Mouse (Mus musculus) testis, postnatal 14 days (tissue): ENCODE results near the gene Cckbr.
"Not testable (repeated sequence)": the region's sequence is repeated elsewhere in the genome, so short reads cannot be mapped to it uniquely, and the experiment has no call there.

ENCODE experiments used
- DNase-seq: peaks from one replicate; pipeline ENCODE4 v3.0.0; 2021; ENCODE audit warnings: low spot score

The Cckbr gene

DNA sequence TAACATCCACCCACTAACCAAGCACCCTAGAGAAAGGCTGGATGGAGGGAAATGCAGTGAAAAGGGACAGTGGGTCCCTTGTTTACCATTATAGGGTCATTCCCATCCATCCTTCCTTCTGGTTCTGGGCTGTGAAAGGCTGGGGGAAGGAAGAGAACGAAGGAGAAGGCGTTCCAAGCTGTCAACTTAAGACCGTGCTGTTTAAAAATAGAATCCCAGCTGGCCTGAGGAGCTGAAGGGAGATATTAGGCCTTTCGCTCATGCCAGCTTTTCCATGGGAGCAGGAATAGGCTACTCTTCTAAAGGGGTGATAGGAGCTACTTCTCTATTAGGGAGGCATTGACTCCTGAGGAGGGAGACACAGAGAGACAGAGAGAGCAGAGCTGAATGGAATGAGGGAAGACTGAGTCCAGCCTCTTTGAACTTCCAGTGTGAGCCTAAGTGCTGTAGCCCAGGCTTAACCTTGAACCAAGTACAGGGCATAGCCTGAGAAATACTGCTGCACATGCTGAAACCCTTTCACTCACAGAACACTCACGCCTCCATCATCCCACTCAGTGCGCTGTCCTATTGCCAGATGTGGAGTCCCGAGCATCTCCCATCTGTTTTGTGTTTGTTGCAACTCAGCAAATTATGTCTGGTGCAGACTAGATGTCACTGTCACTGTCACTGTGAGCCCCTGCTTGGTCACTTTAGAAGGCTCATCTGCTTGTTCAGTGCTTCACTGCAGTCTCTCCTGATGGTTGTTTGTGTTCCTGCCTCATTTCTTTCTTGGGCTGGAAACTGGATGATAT is 12.6 kb downstream of the Cckbr start:
- DNase-seq = no peak

DNA sequence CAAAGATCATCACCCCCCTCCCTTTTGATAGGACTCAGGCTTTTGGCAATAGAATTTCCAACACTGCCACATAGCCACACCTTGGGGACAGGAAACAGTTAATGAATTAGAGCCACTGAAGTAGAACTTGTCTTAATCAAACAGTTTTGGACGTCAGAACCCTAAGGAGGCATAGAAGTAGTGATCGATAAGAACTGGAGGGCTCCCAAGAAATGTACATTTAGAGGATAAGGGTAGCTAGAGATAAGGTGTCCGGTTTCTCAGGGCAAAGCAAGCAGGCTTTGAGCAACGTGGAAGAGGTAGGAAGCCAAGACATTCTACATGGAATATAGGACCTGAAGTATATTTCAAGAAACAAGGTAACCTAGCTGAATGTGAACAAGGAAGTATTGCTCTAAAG is 15.9 kb downstream of the Cckbr start:
- no peak for DNase-seq

DNA sequence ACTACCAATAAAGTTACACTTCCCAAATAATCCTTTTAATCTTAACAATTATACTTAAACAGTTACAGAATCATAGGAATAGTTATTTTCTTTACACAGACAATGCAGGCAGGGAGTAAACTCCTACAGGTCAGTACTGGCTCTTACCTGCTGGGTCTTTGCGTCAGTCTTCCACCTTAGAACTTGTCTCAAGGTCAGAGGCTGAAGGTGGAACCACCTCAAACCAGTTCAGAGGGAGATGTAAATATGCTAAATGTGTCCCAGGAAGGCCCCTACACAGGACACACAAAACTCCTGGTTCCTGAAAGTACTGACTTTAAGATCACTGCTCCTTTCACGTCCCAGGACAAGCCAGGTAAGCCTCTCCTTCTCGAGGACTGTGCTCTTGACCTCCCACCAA is 19.5 kb downstream of the Cckbr start:
- no peak for DNase-seq

DNA sequence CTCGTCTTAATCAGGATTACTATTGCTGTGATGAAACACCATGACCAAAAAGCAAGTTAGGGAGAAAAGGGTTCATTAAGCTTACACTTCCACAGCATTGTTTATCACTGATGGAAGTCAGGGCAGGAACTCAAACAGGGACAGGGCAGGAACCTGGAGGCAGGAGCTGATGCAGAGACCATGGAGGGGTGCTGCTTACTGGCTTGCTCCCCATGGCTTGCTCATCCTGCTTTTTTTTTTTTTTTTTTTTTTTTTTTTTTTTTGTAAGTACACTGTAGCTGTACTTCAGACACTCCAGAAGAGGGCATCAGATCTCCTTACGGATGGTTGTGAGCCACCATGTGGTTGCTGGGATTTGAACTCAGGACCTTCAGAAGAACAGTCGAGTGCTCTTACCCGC is 27.8 kb downstream of the Cckbr start:
- not testable (repeated sequence) for DNase-seq

DNA sequence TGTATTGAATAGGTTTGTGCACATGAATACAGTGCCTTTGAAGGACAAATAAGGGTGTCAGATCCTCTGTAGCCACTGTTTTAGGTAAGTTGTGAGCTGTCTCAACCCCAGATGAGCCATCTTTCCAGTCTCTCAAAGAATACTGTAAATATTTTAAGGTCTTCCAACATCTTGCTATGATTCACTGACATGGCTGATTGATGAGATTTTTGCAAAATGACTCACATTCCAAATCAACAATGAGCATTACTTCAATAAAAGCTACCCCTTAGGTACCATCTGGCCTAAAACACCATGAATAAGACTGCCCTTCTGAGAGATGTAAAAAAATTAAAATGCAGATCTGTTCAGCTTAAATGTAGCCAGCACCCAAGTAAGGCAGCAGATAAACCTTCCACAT is 33.0 kb downstream of the Cckbr start:
- DNase-seq = no peak

DNA sequence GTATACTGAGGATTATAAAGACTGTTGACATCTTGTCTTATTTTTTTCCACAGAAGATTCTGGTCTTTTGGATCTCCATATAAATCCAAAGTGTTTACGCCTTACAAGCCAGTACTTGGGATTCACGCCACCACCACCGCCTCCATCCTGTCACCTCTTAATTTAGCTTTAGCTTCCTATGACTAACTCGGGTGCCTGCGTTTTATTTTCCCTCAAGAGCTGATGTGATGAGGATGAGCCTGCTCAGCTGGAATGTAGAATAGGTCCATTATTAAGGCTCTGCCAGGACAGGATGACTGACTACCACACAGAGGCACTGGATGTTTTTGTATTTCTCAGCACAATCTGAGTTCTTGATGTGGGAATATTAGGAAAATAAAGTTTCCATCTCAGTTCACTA is 40.0 kb downstream of the Cckbr start:
- not testable (repeated sequence) for DNase-seq

DNA sequence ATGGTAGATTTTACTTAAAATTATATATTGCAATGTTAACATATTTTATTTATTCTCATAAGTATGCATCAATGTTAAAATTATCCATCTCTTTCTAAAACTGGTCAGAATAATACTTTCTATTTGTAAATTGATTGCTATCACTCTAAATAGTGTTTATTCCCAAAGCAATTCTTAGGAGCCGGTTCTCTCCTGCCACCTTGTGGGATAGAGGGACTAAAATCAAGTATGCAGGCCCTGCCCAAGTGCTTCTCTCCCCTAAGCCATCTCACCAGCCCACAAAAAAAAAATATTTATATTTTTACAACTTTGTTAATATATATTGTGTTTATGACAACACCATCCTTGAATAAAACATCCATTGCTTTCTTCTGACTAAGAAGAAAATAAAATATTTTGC is 47.1 kb downstream of the Cckbr start:
- DNase-seq = no peak

DNA sequence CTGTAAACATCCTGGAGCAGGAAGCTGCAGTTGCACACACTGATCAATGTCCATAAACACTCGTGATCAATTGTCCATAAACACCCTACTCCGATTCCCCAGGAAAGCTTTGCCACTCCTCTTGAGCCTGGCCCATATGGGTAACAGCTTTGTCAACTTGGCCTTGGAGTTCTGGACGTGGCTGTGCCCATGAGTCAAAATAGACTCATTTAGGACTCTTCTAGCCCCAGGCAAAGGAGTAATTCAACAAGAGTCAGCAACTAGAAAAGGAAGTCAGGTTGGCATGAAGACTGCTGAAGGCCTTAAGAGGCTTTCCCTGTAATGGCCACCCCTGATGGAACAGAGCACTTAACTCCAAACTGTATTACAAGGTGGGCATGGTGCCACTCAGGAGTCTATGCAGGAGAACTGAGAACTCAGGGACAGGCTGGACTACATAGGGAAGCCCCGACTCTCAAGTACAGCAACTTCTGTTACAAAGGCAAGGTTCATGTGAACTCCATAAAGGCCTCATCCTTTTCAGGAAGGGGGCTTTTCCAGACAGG is 49.3 kb downstream of the Cckbr start:
- DNase-seq = no peak

DNA sequence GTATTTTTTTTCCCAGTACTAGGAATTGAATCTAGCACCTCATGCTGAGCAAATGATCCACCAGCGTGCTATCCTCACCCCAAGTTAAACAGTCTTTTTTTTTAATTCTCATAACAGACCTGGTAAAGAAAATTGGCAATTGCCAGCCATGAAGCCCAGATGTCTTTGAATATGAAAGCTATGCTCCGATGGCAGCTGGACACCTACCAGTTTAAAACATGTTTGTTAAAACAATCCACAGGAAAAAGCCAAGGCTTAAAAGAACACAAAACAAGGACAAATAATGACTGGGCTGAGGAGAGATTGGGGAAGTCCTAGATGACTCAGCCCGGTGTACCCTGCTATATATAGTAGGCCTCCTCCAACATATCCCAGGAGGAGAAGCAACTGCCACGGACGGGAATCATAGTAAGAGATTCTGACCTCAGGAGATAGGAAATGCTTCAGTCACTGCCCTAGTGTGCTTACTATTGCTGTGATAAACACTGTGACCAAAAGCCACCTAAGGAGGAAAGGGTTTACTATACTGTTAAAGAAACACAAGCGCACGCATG is 49.9 kb downstream of the Cckbr start:
- DNase-seq = no peak

DNA sequence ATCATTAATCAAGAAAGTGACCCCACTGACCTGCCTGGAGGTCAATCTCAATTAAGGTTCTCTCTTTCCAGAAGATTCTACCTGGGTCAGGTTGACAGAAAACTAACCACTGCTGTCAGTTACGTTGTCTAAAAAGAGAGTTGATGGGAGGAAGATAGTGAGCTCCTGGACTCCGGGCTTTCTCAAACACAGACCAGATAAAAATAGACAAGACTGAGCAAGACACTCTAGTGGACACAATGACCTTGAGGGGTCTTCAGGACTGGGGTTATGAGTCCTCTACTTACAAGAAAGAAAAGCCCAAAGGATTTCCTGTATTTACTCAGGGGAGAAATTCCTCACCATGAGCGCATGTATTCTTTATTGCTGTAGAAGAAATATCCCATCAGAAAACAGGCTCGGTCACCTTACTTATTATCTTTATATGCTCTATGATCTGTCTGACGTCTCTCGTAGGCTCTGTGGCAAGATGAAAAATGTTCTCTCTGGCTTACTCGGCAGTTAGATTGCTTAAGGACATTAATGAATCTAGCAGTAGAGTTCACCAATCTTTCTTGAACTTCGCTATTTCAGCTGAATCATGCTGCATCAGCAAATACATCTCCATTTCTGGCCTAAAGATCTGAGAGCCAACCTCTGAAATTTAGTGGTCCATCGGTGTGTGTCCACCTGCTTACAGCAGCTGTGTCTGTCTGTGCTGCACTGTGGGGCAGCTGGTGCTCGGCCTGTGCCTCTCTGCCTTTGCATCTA is 51.3 kb downstream of the Cckbr start:
- DNase-seq = no peak

DNA sequence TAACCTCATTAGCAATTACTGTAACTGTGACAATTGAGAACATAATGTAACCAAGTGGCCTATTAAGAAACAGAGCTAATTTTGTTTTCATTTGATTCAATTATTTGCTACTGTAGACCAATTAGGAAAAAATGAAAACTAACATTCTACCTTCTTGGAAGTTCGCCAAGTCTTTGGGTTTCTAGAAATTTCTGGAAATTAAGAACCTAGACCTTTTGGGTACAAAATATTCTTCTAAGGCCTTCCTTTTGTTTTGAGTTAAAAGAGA is 51.8 kb downstream of the Cckbr start:
- no peak for DNase-seq

DNA sequence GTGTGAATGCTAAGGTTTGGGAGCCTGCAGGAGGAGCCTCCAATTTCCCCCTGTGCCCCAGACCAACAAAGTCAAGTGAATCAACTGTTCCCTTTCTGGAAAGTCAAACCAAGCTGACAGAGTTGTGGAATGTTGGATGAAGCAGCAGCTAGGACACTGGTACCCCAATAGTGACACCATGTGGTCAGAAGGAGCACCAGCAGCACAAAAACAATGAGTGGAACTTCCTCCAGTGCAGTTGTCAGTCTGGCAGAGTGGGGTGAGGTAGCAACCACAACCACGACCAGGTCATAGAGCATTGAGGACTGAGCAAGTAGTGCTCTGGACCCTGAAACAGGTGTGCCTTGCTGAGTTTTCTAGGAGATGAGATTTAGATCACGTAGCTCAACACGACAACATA is 52.3 kb downstream of the Cckbr start:
- no peak for DNase-seq

DNA sequence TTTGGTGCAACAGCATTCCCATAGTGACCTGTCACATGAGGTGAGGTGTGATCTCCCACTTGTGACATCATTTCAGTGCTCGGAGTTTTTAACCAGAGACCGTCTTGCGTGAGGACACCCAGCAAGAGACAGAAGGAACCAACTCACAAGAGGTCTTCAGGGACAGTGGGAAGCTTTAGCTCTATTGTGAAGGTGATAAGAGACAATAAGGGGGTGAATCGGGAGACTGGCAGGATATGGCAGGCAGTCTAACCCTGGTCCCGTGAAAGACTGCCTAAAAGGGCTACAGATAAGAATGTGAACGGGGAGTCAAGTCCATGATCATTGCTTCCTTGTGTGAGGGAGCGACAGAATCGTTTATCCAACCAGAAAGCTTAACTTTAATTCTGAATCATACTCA is 52.8 kb downstream of the Cckbr start:
- no peak for DNase-seq

DNA sequence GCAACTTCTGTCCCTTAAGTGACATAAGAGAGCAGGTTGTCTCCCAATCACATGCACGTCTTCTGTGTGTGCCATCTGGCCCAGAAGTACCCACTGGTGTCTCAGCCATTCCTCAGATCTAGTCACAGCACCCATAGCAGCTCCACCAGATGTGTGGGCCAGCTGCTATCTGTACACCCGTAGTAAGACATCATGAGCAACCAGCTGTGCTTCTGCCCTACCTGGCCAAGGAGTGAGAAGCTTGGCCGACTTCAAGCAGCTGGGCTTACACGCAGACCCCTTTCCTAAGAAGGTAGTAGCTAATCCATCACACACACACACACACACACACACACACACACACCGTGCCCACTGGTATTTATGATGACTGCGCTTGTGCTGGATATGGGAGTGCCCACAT is 53.7 kb downstream of the Cckbr start:
- no peak for DNase-seq

DNA sequence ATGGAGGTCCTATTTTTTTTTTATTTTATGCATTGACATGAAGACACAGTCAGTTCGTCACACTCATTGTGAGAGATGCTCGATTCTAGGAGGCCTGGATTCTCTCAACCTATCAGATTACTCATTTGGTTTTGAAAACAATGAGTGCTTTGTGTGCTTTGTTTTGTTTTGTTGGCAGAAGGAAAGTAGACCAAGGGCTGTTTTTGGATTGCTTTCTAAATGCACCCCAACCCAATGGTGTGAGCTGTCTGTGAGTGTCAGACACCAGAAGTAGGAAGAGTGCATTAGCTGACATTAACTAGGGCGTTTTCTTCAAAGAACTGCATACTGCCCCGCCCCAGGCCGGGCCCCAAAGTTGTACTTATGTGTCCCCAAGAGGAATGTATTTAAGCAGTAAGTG is 54.5 kb downstream of the Cckbr start:
- DNase-seq = no peak

DNA sequence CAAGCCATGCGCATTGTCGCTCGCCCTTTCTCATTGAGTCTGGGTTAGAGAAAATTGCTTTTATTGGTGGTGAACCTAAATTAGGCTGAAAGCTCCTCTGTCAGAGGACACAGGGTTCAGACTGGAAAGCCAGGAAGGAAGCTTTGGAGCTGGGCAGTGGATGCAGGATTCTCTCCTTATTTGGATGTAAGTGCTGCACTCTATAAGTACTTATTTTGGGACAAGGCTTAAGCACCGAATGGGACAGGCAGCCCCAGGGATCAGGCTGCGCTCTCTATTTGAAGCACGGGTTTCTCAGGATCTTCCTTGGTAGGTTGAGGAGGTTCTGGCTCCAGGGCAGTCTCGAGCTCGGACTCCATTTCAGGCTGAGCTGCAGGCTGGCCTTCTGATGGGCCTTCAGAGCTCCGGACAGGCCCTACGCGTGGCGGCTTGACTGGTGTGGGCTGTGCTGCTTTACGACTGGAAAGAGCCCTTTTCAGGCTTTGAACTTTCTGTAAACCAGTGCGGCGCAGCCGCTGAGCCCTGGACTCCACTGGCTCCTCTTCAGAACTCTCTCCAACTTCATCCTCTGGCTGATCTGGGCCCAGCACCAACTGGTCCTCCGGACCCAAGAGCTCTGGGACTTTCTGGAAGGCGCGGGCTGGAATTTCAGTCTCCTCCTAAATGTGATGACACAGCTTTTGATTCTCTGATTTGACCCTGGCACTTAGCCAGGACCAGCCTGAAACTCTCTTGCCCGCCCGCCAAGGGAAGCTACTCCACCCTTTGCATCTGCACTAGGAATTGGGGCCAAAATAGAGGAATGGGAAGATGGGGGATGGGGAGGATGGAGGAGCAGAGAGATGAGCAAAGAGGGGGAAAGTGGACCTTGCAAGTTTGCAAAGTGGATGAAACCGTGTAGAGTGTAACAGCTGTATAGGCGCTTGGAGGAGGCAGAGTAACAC is 55.3 kb downstream of the Cckbr start:
- DNase-seq = peak; percentile 7

DNA sequence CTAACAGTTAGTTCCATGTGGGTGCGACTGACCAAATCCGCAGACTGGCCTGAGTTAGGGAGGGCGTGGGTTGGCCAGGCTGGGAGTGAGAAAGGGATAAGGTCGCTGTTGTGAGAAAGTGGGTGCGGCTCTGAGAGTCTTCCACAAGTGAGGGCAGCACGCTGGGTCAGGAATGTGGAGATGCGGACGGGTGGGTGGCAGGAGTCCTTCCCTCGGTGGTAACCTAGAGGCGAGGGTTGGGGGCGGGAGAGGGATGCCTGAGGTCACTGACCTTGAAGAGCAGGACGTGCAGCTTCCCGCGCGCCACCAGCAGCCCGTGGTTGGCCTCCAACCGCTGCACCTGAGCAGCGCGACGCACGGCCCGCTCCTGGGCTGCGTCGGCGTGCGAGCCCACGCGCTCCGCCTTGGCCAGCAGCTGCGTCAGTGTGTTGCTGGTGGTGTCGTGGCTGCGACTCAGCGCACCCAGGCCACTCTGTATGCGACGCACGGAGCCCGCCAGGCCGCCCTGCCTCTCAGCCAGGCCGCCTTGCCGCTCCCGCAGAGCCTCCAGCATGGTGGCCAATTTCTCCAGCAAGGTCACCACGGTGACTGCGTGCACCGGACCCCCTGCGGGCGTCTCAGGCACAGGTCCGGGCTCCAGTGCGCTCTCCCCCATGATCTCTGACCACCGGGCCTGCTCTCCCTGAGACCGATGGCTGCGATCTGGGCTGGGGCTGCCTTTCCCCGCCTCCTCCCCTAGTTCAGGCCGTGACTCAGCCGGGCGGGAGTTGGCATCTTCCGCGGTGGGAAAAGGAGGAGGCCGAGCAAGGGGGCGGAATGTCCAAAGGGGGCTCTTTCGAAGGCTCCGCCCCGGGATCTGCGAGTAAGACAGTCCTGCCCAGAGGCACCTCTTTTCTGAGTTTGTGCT is 56.2 kb downstream of the Cckbr start, which contains the start of gene Cavin3:
Gene Cavin3 (minus strand): TSS at position 796 of the 907 bp plus-strand sequence.
- DNase-seq = peak; percentile 62

DNA sequence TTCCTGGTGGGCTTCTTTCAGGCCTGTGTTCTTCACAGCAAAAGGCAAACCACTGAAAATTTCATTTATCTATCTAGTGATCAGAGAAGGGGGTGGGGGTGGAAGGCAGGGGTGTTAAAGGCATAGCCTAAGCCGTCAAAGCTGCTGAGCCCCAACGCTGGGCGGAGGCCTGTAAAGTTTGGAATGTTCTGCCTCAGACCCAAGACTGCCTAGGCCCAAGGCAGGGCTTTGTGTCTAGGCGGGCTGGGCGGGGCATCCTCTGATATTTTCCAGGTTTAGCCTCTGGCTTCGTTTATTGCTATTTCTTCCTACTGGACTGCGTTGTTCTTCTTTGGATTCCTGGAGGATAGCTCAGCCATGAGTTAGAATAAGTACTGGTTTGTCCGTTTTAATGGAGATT is 56.9 kb downstream of the Cckbr start:
- DNase-seq = peak; percentile 41

DNA sequence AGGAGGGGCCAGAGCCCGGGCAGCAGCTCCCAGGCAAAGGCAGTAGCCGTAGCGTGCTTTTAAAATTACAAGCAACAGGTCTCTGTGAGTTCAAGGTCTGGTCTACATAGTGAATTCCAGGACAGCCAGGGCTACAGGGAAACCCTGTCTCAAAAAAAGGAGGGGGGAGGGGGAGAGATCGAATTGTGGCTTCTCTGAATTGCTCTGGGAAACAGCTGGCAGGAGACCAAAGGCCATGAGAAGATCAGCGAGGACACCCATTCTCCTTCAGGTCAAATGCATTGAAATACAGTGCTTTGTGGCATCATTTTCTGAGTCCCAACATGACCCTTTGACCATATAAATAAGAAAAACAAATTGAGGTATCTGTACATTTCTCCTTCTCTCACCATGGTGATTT is 59.5 kb downstream of the Cckbr start:
- no peak for DNase-seq

DNA sequence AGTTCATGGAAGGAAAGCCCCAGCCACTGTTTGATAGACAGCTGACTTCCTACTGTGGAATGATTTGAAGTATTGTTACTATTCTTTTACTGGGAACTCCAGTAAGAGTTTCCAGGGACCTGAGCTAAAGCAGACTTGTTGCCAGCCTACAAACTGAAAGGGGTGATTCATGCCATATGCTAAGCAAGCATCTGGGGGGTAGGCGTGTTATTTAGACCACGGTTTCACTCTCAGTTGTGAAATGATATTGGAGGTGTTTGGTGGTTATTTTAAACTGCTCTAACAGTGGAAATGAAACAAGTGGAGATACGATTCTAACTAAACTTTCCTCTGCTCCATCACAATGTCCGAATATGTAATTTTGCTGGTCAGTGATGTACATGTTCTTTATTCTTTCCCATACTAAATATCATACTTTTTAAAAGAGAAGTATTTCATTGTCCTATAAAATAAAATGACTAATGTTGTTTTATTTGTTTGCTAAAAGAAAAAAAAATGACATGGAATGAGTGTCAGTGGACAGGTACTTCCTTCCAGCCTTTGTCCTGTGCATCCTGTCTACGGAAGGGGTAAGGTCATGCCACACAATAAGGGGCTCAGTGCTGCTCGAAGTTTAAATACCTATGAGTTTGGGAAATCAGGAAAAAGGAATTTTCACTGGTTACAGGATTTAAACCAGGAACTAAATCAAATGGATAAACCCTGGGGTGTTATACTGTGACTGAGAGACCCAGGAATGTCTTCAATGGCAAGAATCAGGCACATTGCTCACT is 61.8 kb downstream of the Cckbr start:
- DNase-seq = no peak
